Mouse (Mus musculus): ENCODE measurements at regions not wholly inside any gene's neighbourhood (a gene's known extent, or its start where the extent isn't known, plus 50 kb on each side); places are given as distances from the start of the nearest gene placed in this dataset.

DNA sequence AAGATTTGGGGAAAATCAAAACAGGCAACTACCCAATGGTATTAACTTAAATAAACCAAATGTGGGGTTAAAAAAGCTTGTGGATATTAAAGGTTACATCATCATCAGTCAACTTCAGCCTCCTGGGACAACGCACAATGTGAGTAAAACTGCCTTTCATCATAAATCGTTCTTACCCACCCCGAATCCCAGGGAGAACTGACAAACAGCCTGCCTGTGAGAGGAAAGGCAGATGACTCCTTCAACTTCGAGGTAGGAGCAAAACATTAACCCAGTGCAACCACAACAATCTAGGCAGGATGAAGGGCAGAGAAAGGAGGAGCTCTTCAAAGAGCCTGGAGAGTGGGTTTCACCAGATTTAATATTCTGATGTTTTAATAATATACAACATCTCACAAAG is 135.3 kb upstream of the Gm37988 start:
- no peak for DNase-seq (ENCODE audit: inconsistent ontology term)

- DNase-seq (ENCODE audit: inconsistent ontology term), result no peak
These were observed 120.1 kb upstream of the Gm37988 start for GRCm38 (mm10) chr1:4687605-4688004.

DNA sequence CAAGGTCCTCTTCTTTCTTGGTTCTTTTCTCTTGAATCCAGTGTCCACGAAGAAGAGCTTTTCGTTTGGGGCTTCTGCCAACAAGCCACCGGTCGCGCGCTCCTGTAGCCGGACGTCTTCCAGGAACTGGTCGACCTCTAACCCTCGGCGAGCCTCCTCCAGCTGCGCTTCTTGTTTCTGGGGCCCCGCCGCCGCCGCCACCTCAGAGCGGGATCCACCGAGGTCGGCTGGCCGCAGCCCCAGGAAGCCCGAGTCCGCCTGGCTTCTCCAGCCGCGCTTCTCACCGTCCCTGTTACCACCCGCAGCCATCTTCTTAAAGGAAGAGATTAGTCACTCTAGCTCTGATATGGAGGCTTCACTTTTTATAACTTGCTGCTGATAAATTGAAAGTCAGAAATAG is 118.6 kb upstream of the Gm37988 start:
- DNase-seq (ENCODE audit: inconsistent ontology term), result no peak

DNA sequence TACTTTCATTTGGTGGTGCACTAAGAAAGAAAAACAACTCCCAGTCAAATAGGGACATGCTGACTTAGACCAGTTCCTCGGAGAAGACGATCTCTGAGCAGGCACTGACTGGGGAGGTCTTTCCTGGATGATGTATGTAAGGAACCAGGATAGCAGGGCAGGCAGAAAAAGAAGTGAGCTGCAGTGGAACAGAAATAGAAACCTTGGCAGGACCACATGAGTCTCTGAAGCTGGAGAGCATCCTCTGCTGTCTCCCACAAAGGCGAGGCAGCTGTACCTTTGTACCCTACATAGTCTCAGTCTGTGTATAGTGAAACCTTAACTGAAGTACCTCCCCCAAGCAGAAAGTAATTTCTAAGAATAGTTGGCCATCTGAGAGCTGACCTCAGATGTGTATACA is 104.4 kb upstream of the Gm37988 start:
- DNase-seq (ENCODE audit: inconsistent ontology term), result no peak

DNA sequence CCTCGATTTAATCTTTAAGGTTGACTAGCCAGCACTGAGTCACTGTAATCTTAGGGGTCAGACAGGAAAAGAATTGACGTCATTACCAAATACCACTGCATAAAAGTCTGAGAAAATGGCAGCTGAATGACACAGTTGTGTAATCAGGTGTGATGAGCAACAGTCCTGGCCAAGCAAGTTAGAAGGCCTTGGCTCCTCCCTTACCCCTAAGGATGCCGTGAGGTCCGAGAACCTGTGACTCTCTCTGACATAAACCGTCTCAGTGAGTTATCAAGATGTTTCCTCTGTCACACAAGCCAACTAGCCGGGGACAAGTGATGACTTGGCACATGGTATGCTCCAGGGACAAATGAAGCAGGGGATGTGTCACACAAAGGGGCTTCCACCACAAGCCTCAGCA is 101.5 kb upstream of the Gm37988 start:
- peak; percentile 25 for DNase-seq (ENCODE audit: inconsistent ontology term)

- no peak for DNase-seq (ENCODE audit: inconsistent ontology term)
These were observed 85.3 kb upstream of the Gm37988 start for GRCm38 (mm10) chr1:4722333-4722931.
